Mouse (Mus musculus): ENCODE measurements around the gene Stard3. TPM values are rescaled to one million over a fixed set of nuclear protein-coding genes. Genes with fewer than 3 reads are reported as not detected.

Stard3 gene
- polyA plus RNA-seq, 1 experiment from 2014 or later, result 28.9 TPM

GRCm38 (mm10) chr11:98327136-98328030, 30.8 kb upstream of the Stard3 start:
- Histone ChIP-seq H3K27ac (ENCODE audit: low read depth, low read length) (no peak overlapping the region), H3K4me2 (peak overlapping the region; percentile 6), H3K36me3 (ENCODE audit: control insufficient read depth, insufficient read depth, low read length) (no peaks in the 10 kb centered on the region), H3K4me3 (ENCODE audit: low read depth, low read length) (peak overlapping the region; percentile 30), H3K9ac (ENCODE audit: low read depth, low read length) (no peak overlapping the region), H3K9me3 (ENCODE audit: control insufficient read depth, low read length) (no peaks in the 10 kb centered on the region), H3K4me1 (replicated peaks; ENCODE audit: control insufficient read depth, insufficient read depth, low read length) (peaks cover 4% of the 10 kb centered on the region; the same call in 1 of the 2 replicates), H3K27me3 (replicated peaks; ENCODE audit: control insufficient read depth, insufficient read depth, low read length) (peaks cover 100% of the 10 kb centered on the region)
- WGBS, result 2% methylated on average over 96 of the region's 97 CpGs
- no peak for ATAC-seq (replicated peaks; ENCODE audit: low FRiP score)
- no peak for DNase-seq (ENCODE audit: low spot score)

- Histone ChIP-seq H3K4me1 (replicated peaks; ENCODE audit: control insufficient read depth, insufficient read depth, low read length) (peaks cover 4% of the 10 kb centered on the region; the same call in 1 of the 2 replicates), H3K9ac (ENCODE audit: low read depth, low read length) (no peak overlapping the region), H3K9me3 (ENCODE audit: control insufficient read depth, low read length) (no peaks in the 10 kb centered on the region), H3K36me3 (ENCODE audit: control insufficient read depth, insufficient read depth, low read length) (no peaks in the 10 kb centered on the region), H3K27ac (ENCODE audit: low read depth, low read length) (no peak overlapping the region), H3K4me3 (ENCODE audit: low read depth, low read length) (peak overlapping the region; percentile 30), H3K4me2 (peak overlapping the region; percentile 40), H3K27me3 (replicated peaks; ENCODE audit: control insufficient read depth, insufficient read depth, low read length) (peaks cover 100% of the 10 kb centered on the region)
- DNase-seq (ENCODE audit: low spot score), result no peak
- no peak for ATAC-seq (replicated peaks; ENCODE audit: low FRiP score)
- under 1% methylated on average over 35 of the region's 35 CpGs for WGBS
Measured at GRCm38 (mm10) chr11:98328031-98328370, 30.2 kb upstream of the Stard3 start.

DNA sequence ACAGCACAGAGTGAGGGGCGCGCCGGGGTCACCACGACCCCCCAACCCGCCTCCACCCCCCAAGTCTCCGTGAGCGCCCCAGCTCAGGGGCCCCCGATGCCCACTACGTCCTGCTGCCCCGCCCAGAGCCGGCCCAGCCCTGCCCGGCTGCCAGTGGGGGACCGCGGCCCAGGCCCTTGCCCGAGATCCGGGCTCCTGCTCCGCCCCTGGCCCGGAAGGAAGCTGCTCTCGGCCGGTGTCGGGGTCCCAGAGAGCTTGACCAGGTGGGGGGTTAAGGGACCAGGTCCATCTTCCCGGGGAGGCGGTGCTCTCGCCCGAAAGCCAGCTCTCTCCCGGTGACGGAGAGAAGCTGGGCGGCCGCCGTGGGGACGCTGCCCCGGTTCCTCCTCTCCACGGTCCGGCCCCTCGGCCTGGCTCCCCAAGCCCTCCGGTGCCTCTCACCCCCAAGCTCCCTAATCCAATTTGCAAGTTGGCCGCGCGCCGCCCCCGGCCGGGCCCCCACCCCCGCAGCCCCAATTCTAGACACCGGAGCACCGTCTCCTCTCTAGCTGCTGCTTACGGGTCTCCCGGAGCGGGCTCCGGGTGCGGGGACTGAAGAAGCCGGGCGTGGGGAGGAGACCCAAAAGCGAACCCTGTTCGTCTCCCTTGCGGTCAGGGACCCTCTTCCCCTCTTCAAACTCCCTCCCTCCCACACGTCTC, 29.6 kb upstream of the Stard3 start:
- DNase-seq (ENCODE audit: low spot score), result no peak
- Histone ChIP-seq H3K9ac (ENCODE audit: low read depth, low read length) (no peak overlapping the region), H3K4me2 (peak overlapping the region; percentile 40), H3K9me3 (ENCODE audit: control insufficient read depth, low read length) (no peaks in the 10 kb centered on the region), H3K4me3 (ENCODE audit: low read depth, low read length) (peak overlapping the region; percentile 30), H3K27ac (ENCODE audit: low read depth, low read length) (no peak overlapping the region), H3K4me1 (replicated peaks; ENCODE audit: control insufficient read depth, insufficient read depth, low read length) (peaks cover 4% of the 10 kb centered on the region; the same call in 1 of the 2 replicates), H3K36me3 (ENCODE audit: control insufficient read depth, insufficient read depth, low read length) (no peaks in the 10 kb centered on the region), H3K27me3 (replicated peaks; ENCODE audit: control insufficient read depth, insufficient read depth, low read length) (peaks cover 100% of the 10 kb centered on the region)
- ATAC-seq (replicated peaks; ENCODE audit: low FRiP score), result no peak
- 2% methylated on average over 53 of the region's 56 CpGs for WGBS

DNA sequence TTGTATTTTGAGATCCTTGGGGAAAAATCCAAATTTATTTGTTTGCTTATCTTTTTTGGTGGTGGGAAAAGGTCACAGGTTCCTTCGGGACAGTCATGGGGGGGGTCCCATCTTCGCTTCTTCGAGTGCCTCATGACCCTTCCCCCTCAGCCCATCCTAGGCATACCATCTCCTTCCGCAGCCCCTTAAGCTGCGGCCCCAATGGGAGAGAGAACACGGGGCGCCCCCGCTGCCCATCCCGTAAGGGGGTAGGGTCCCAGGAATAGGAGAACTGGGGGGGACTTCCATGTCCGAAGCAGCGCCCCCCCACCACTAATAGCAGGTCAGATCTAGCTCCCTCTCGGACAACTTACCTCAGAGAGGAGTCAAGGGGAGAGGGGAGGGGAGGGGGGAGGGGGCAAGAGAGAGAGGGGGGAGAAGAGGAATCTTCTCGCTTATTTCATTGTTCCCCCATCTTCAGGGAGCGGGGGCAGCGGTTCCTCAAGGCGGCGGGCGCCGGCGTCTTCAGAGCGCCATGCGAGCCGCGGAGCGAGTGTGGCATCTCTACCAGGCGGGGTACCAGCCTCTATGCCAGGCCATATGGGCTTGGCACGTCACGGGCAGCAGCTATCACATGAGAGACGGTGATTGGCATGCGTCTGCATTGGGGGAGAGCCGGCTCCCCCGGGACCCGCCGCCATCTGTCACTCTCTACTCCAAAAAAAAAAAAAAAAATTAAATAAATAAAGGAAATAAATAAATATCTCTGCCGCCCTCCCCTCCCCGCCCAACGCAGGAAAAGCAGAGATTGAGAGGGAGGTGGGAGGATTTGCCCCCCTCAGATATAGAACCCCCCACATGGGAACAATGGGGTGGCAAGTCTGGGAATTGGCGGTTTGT, 28.8 kb upstream of the Stard3 start, which contains the start of gene Neurod2:
Neurod2 (minus strand) TSS at position 568 of the 879 bp plus-strand sequence.
- peak within 1 kb of the TSS; percentile 30 for H3K4me3 ChIP-seq (ENCODE audit: low read depth, low read length)
- H3K4me1 ChIP-seq (replicated peaks; ENCODE audit: control insufficient read depth, insufficient read depth, low read length), result peaks cover 7% of the 10 kb centered on the region
- H3K36me3 ChIP-seq (ENCODE audit: control insufficient read depth, insufficient read depth, low read length), result no peaks in the 10 kb centered on the region
- H3K27me3 ChIP-seq (replicated peaks; ENCODE audit: control insufficient read depth, insufficient read depth, low read length), result peaks cover 100% of the 10 kb centered on the region
- DNase-seq (ENCODE audit: low spot score) (no peak), ATAC-seq (replicated peaks; ENCODE audit: low FRiP score) (no peak)
- H3K4me2 ChIP-seq, result peak within 1 kb of the TSS; percentile 40
- H3K9me3 ChIP-seq (ENCODE audit: control insufficient read depth, low read length), result no peaks in the 10 kb centered on the region
- no peak within 1 kb of the TSS for H3K27ac ChIP-seq (ENCODE audit: low read depth, low read length)
- H3K9ac ChIP-seq (ENCODE audit: low read depth, low read length), result no peak within 1 kb of the TSS
- WGBS, result 4% methylated on average over 36 of the region's 38 CpGs

DNA sequence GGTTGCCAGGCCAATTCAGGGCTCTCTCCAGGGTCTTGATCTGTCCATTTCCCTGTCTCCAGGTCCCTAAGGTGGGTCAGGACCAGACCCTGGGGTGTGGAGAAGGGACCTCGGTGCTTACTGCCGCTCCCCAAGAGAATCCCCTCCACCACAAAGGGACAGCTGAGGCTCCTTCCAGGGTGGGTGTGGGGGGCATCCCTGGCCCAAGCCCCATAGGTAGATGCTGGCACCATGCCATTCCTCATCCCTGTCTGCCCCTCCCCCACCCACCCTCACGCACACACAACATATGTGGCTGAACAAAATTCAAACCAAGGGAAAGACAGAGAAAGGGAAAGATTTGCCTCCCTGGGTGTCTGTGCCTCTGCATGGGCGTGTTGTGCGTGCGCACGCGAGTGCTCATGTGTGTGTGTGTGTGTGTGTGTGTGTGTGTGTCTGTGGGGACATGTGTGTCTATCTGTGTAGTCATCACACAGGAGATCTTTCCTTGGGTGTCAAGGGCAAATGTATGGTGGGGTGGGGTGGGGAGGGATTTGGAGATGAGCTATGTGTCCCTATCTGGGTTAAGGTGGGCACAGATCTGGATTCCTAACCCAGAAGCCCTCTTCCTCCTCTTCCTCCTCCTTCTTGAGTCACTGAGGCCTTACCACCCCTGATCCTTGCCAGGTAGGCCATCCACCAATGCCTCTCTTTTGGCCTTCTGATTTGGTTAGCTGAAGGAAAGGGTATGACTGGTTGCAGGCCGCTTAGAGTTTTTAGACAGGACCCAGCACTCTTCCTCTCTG, 28.0 kb upstream of the Stard3 start:
- WGBS, result 35% methylated on average over 9 of the region's 9 CpGs
- H3K27ac ChIP-seq (ENCODE audit: low read depth, low read length), result no peak overlapping the region
- no peak overlapping the region for H3K4me3 ChIP-seq (ENCODE audit: low read depth, low read length)
- no peak overlapping the region for H3K9ac ChIP-seq (ENCODE audit: low read depth, low read length)
- DNase-seq (ENCODE audit: low spot score) (no peak), ATAC-seq (replicated peaks; ENCODE audit: low FRiP score) (no peak)
- no peaks in the 10 kb centered on the region for H3K36me3 ChIP-seq (ENCODE audit: control insufficient read depth, insufficient read depth, low read length)
- H3K4me2 ChIP-seq, result no peak overlapping the region
- peaks cover 100% of the 10 kb centered on the region for H3K27me3 ChIP-seq (replicated peaks; ENCODE audit: control insufficient read depth, insufficient read depth, low read length)
- H3K4me1 ChIP-seq (replicated peaks; ENCODE audit: control insufficient read depth, insufficient read depth, low read length), result peaks cover 12% of the 10 kb centered on the region
- no peaks in the 10 kb centered on the region for H3K9me3 ChIP-seq (ENCODE audit: control insufficient read depth, low read length)

DNA sequence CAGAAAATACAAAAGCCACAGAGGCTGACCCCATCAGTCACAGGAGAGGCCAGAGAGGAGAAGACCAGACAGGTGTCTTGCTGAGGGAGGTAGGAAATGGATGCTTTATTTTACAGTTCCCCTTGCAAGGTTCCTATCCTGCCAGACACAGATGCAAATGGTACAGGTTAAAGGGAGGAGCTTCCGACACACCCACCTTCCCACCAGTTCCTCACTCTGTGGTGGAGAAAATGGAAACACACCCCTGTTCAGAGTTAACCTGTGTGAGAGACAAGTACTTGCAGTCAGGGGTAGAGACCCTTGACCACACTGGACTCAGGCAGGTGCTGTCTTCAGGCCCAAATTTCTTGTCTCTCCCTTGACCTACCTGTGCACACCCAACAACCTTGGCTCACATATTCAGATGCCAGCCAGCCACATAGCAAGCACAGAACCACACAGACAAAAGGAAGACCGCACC, 27.4 kb upstream of the Stard3 start:
- Histone ChIP-seq H3K4me2 (no peak overlapping the region), H3K36me3 (ENCODE audit: control insufficient read depth, insufficient read depth, low read length) (no peaks in the 10 kb centered on the region), H3K9me3 (ENCODE audit: control insufficient read depth, low read length) (no peaks in the 10 kb centered on the region), H3K9ac (ENCODE audit: low read depth, low read length) (no peak overlapping the region), H3K27ac (ENCODE audit: low read depth, low read length) (no peak overlapping the region), H3K4me3 (ENCODE audit: low read depth, low read length) (no peak overlapping the region), H3K27me3 (replicated peaks; ENCODE audit: control insufficient read depth, insufficient read depth, low read length) (peaks cover 100% of the 10 kb centered on the region), H3K4me1 (replicated peaks; ENCODE audit: control insufficient read depth, insufficient read depth, low read length) (peaks cover 12% of the 10 kb centered on the region)
- DNase-seq (ENCODE audit: low spot score) (no peak), ATAC-seq (replicated peaks; ENCODE audit: low FRiP score) (no peak)
- 51% methylated on average over 2 of the region's 2 CpGs for WGBS

DNA sequence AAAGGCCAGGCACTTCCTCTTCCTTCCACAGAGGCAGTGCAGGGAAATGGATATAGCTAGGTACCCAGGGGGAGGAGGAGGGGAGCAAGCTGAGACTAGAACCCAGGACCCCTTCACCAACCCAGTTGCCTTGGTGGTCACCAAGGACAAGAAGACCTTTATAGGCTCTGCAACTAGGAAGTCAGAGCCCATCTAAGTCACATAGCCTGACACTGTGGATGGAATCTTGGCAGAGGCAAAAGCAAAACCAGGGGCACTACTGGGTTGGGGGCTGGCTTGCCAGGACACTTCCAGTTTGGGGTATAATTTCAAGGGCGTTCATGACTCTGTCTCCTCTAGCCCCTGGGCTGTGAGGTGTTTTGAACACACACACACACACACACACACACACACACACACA, 26.8 kb upstream of the Stard3 start:
- Histone ChIP-seq H3K4me3 (ENCODE audit: low read depth, low read length) (no peak overlapping the region), H3K27ac (ENCODE audit: low read depth, low read length) (no peak overlapping the region), H3K27me3 (replicated peaks; ENCODE audit: control insufficient read depth, insufficient read depth, low read length) (peaks cover 100% of the 10 kb centered on the region), H3K9me3 (ENCODE audit: control insufficient read depth, low read length) (no peaks in the 10 kb centered on the region), H3K36me3 (ENCODE audit: control insufficient read depth, insufficient read depth, low read length) (no peaks in the 10 kb centered on the region), H3K9ac (ENCODE audit: low read depth, low read length) (no peak overlapping the region), H3K4me2 (no peak overlapping the region), H3K4me1 (replicated peaks; ENCODE audit: control insufficient read depth, insufficient read depth, low read length) (peaks cover 12% of the 10 kb centered on the region)
- 33% methylated on average over 1 of the region's 1 CpGs for WGBS
- DNase-seq (ENCODE audit: low spot score) (no peak), ATAC-seq (replicated peaks; ENCODE audit: low FRiP score) (no peak)

- DNase-seq (ENCODE audit: low spot score) (no peak), ATAC-seq (replicated peaks; ENCODE audit: low FRiP score) (no peak)
- Histone ChIP-seq H3K9me3 (ENCODE audit: control insufficient read depth, low read length) (no peaks in the 10 kb centered on the region), H3K36me3 (ENCODE audit: control insufficient read depth, insufficient read depth, low read length) (no peaks in the 10 kb centered on the region), H3K27ac (ENCODE audit: low read depth, low read length) (no peak overlapping the region), H3K27me3 (replicated peaks; ENCODE audit: control insufficient read depth, insufficient read depth, low read length) (peaks cover 100% of the 10 kb centered on the region), H3K4me1 (replicated peaks; ENCODE audit: control insufficient read depth, insufficient read depth, low read length) (peaks cover 12% of the 10 kb centered on the region), H3K4me2 (no peak overlapping the region), H3K9ac (ENCODE audit: low read depth, low read length) (no peak overlapping the region), H3K4me3 (ENCODE audit: low read depth, low read length) (no peak overlapping the region)
- 66% methylated on average over 3 of the region's 3 CpGs for WGBS
Measured at GRCm38 (mm10) chr11:98332186-98332585, 26.0 kb upstream of the Stard3 start.

All from liver, embryonic 11.5 days (tissue).